Mouse (Mus musculus) G1E (cell line): ENCODE data around the gene Olfr823.
"Not testable (repeated sequence)": the region's sequence is repeated elsewhere in the genome, so short reads cannot be mapped to it uniquely, and the experiment has no call there.

Experiments
- CTCF ChIP-seq: IDR thresholded peaks from 2 replicates; pipeline ENCODE4 v1.5.1; 2012; ENCODE audit warnings: low read depth, low read length, inconsistent platforms, mixed read lengths
- GATA1 ChIP-seq: IDR thresholded peaks from 2 replicates; pipeline ENCODE4 v1.6.1; 2012; ENCODE audit warnings: borderline replicate concordance, low read length, inconsistent platforms, mixed read lengths
- GATA2 ChIP-seq: IDR thresholded peaks from 2 replicates; pipeline ENCODE4 v1.6.1; 2012; ENCODE audit warnings: low read depth, low read length, inconsistent platforms, borderline replicate concordance
- POLR2AphosphoS5 ChIP-seq: IDR thresholded peaks from 2 replicates; pipeline ENCODE4 v1.6.1; 2012; ENCODE audit warnings: low read depth, low read length, inconsistent platforms; ENCODE audit not compliant: insufficient replicate concordance

DNA sequence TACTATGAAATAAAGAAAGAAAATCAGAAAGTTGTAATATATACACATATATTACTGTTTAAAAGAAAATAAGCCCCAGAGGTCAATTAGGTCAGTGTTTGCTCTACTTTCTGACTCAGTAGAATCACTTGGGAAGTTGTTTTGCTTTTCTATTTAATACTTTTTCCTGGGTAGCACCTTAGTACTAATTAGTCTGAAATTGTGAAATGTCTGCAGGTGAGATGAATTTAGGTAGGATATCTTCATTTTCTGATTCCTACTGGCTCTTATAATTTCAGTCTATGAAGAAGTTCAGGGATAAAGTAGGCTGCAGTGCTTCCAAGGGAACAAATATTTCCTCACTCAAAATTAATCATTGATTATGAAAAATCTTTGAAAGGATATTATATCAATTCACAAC is 14.7 kb upstream of the Olfr823 start, which contains the start of gene Olfr824:
- TF ChIP-seq GATA1, CTCF, GATA2, POLR2AphosphoS5: not testable (repeated sequence)
